Mouse (Mus musculus) kidney, embryonic 14.5 days (tissue): ENCODE results near the gene Tubb2b. TPM values are rescaled to one million over a fixed set of nuclear protein-coding genes. Genes with fewer than 3 reads are reported as not detected.

Experiments used
- polyA plus RNA-seq: library from polyadenylated mRNA; unstranded; fragments of >200 nt; fragmentation: Nextera tagmentation; extraction: Ambion mirVana; gene quantifications from 2 replicates; pipeline ENCODE4 v1.2.1, GENCODE M21; 2014

Tubb2b gene
- polyA plus RNA-seq, 1 experiment from 2014 or later: 17.4 TPM

Other genes with a start within 250 kb of the Tubb2b start
- gene Serpinb6c, start 224.8 kb downstream of the Tubb2b start, polyA plus RNA-seq: 0.20 TPM in 1 of 2 replicates, not detected in the other
- 26.2 and 29.6 TPM in 2 replicates for gene Nqo2, start 165.8 kb downstream of the Tubb2b start, polyA plus RNA-seq
- 9.7 and 20.6 TPM in 2 replicates for gene Ripk1, start 128.1 kb downstream of the Tubb2b start, polyA plus RNA-seq
- gene Serpinb6a, start 127.7 kb downstream of the Tubb2b start, polyA plus RNA-seq: 70.9 and 73.3 TPM in 2 replicates
- gene Bphl, start 92.9 kb downstream of the Tubb2b start, polyA plus RNA-seq: 47.4 and 49.0 TPM in 2 replicates
- 62.1 and 73.4 TPM in 2 replicates for gene Tubb2a, start 52.5 kb downstream of the Tubb2b start, polyA plus RNA-seq
- gene Psmg4, start 32.5 kb upstream of the Tubb2b start, polyA plus RNA-seq: 84.6 and 100 TPM in 2 replicates
- gene Slc22a23, start 214.7 kb upstream of the Tubb2b start, polyA plus RNA-seq: 2.3 and 2.8 TPM in 2 replicates